Mouse (Mus musculus): ENCODE measurements around the gene Ulbp1.
"Not testable (repeated sequence)": the region's sequence is repeated elsewhere in the genome, so short reads cannot be mapped to it uniquely, and the experiment has no call there.

GRCm38 (mm10) chr10:7498180-7498579, 24.7 kb upstream of the Ulbp1 start:
- not testable (repeated sequence) for TF ChIP-seq EP300, CTCF (IDR thresholded peaks at IDR 0.05; ENCODE audit: low read depth)
